Mouse (Mus musculus) layer of hippocampus, adult 11-12 months (tissue): ENCODE results near the gene Gpc2.

Experiments used
- DNase-seq: peaks from one replicate; pipeline ENCODE4 v3.0.0; 2022; ENCODE audit warnings: low spot score

Gpc2 gene

GRCm38 (mm10) chr5:138262001-138262400 lies 17.8 kb downstream of the Gpc2 start:
- peak; percentile 21 for DNase-seq

GRCm38 (mm10) chr5:138260834-138261233 lies 19.0 kb downstream of the Gpc2 start:
- DNase-seq = no peak

GRCm38 (mm10) chr5:138260051-138260450 lies 19.8 kb downstream of the Gpc2 start:
- no peak for DNase-seq

DNA sequence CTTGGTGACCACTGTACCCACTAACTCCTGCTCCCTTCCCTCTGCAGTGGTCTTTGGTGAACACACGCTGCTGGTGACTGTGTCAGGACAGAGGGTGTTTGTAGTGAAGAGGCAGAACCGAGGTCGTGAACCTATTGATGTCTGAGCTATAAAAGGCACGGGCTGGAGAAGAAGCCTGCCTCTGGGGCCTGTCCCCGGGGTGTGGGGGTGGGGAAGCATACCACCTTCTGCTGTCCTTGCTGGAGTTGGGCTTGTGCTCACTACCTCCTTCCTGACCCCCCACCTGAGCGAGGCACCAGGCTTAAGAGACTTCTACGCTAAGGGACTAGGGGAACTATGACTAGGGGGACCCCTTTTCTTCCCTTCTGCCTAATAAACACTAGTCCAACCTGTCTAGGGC lies 20.8 kb downstream of the Gpc2 start:
- no peak for DNase-seq

GRCm38 (mm10) chr5:138258542-138258941 lies 21.3 kb downstream of the Gpc2 start:
- peak; percentile 29 for DNase-seq

DNA sequence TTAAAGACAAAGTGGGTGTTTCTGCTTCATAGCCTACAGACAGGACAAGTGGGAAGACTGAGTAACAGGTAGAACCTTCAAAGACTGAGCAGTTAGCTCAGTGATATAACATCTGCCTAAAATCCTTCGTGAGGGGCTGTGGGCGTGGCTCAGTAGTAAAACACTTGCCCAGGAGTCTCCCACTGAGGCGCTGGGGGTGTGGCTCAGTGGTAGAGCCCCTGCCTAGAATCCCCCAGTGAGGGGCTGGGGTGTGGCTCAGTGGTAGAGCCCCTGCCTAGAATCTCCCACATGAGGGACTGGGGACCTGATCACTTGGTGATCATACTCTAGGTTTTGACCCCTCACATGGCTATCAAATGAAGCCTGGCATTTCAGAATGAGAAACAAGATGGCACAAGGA lies 21.7 kb downstream of the Gpc2 start:
- no peak for DNase-seq

GRCm38 (mm10) chr5:138257585-138257978 lies 22.2 kb downstream of the Gpc2 start:
- no peak for DNase-seq

DNA sequence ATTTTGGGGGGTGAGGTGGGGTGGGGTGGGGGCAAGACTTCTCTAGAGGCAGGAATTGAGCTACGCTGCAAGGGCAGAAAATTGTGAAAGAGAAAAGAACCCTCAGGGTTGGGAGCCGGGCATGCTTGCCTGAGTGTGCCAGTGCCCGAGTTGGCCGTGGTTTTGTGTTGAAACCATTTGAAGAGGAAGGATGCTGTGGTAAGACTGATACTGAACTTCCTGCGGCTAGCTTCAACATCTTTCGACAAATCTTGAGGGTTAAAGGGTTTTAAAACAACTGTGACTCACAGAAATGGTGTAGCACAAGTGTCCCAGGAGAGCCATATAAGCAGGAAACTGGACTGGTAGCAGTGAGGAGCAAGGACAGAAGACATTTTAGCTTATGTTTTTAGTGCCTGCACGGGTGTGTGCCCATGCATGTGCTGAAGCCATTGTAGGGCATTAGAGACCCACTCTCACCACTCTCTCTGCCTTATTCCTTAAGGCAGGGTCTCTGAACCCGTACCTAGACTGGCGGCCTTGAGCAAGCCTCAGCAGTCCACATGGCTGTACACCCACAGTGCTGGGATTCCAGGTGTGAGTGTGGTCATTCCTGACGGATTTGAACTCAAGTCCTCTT lies 22.7 kb downstream of the Gpc2 start:
- peak; percentile 54 for DNase-seq

- no peak for DNase-seq
These were observed 23.7 kb downstream of the Gpc2 start for GRCm38 (mm10) chr5:138256094-138256467.

- peak; percentile 97 for DNase-seq
These were observed 24.3 kb downstream of the Gpc2 start, which contains the start of gene Lamtor4 for GRCm38 (mm10) chr5:138255353-138256093. TSS of gene Lamtor4 (plus strand) at chr5:138255482.

DNA sequence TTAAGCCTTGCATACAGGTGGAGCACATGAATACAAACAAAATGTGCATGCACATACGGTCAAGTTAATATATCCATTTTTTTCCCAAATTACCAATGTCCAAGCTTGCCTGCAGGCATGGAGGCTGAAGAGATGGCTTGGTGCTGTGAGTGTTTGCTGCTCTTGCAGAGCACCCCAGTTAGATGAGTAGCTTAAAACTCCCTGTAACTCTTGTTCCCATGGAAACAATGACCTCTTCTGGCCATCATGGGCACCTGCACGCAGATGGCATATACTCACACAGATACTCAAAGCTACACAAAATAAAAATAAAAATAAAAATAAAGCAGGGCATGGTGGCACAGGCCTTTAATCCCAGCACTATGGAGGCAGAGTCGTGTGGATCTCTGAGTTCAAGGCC lies 26.7 kb downstream of the Gpc2 start:
- DNase-seq = no peak

- no peak for DNase-seq
These were observed 28.7 kb downstream of the Gpc2 start for GRCm38 (mm10) chr5:138251144-138251543.

GRCm38 (mm10) chr5:138241511-138241910 lies 38.3 kb downstream of the Gpc2 start:
- no peak for DNase-seq

- no peak for DNase-seq
These were observed 45.6 kb downstream of the Gpc2 start for GRCm38 (mm10) chr5:138234224-138234623.

DNA sequence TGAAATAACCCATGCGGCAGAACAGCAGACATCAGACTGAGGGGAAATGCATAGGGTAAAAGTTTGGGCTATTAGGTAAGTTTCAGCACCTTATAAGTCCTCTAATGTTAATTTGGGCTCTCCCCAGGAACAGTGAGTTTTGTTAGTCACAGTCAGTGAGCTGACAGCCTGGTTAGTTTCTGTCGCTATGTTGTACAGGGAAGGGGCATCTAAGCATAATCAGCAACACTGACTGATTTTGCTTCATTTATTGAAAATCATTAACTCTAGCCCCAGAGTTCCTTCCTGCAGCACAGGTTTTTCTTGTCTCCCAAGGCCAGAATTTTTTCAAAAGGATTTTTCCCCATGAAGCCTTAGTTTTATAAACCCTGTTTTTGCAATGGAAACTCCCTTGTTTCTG lies 46.0 kb downstream of the Gpc2 start:
- no peak for DNase-seq

DNA sequence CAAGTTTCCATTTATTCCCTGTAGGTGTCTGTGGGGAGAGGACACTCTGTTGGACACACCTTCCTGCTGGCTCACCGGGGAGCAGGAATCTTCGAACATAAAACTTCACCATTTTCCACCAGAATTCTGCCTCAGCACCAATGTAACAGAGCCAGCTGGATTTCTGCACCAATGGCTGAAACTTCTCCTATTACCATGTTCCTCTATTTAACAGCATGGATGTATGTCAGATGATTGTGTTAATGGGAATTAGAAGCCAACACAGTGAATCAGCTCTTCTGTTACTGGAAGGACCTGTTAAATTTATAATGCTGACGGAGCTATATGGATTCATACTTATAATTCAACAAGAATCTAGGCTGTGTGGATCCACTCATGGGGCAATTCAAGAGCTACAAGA lies 50.3 kb downstream of the Gpc2 start:
- DNase-seq = no peak

DNA sequence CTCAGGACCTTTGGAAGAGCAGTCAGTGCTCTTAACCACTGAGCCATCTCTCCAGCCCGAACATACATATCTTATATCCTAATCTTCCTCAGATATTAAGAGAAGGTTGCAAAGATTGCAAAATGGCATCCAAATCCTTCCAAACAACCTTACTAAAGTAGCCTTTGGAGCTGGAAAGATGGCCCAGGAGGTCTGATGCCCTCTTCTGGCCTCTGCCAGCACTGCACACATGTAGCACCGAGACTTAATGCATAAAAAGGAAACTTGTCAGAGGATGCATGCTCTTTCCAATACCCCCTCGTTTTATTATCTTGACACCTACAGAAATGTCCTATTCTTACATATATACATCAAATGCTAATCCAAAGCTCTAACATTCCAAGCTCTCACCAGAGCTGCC lies 51.8 kb downstream of the Gpc2 start:
- DNase-seq = peak; percentile 21

DNA sequence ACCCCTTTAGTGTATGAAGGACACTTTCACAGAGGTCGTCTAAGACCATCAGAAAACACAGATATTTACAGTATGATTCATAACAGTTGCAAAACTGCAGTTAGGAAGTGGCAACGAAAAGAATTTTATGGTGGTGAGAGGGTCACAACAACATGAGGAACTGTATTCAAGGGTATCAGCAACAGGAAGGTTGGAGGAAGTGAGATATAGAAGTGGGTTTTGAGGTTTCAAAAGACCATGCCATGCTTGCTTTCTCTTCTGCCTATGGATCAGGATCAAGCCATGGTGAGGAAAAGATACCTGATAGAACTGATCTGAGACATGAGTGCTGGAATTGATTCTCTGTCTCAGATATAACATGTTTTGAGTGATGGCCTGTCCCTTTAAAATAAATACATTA lies 52.4 kb downstream of the Gpc2 start:
- no peak for DNase-seq

GRCm38 (mm10) chr5:138226491-138226890 lies 53.3 kb downstream of the Gpc2 start:
- DNase-seq = no peak

DNA sequence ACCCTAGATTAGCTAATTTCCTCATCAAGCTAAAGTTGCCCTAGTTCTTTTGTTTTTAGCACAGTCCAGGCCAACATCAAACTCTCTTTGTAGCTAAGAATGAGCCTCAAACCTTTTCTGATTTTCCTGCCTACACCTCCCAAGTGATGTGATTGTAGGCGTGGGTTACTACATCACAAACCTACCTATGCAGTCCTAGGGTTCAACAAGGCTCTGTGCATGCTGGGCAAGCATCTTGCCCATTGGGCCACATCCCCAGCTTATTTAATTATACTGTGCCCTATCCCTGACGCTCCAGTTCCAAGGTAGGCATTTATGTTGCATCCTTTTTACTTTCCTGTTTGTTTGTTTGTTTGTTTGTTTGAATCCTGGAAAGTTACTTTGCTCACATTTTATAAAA lies 54.1 kb downstream of the Gpc2 start, which contains the start of gene Nxpe5:
Gene Nxpe5, plus strand, starts transcription at position 199 of the 400 bp plus-strand sequence.
- DNase-seq = no peak
